Mouse (Mus musculus) stomach, postnatal 0 days (tissue): ENCODE measurements at regions not wholly inside any gene's neighbourhood (a gene's known extent, or its start where the extent isn't known, plus 50 kb on each side); places are given as distances from the start of the nearest gene placed in this dataset.

Experiments
- ATAC-seq: fragments of 200-750 bp; cut with Nextera tagmentation; 2 replicates; pipeline ENCODE4 v1.8.0; 2017; ENCODE audit not compliant: low FRiP score, low TSS enrichment
- DNase-seq: peaks from one replicate; pipeline ENCODE4 v3.0.0-alpha.2; 2016; ENCODE audit warnings: low spot score
- H3K27ac ChIP-seq: fragments of 300-500 bp; sonication (generic); replicated peaks from 2 replicates; pipeline ENCODE4 v1.5.1; 2014; ENCODE audit warnings: mild to moderate bottlenecking, control low read depth
- H3K27me3 ChIP-seq: fragments of 300-500 bp; sonication (generic); 2 replicates; pipeline ENCODE4 v1.6.1; 2014; ENCODE audit warnings: low read length; ENCODE audit not compliant: control insufficient read depth, insufficient read depth
- H3K36me3 ChIP-seq: fragments of 300-500 bp; sonication (generic); 2 replicates; pipeline ENCODE4 v1.6.1; 2014; ENCODE audit warnings: low read length, mixed read lengths; ENCODE audit not compliant: control insufficient read depth, insufficient read depth
- H3K4me1 ChIP-seq: fragments of 300-500 bp; sonication (generic); replicated peaks from 2 replicates; pipeline ENCODE4 v1.6.1; 2014; ENCODE audit warnings: antibody characterized with exemption; ENCODE audit not compliant: control insufficient read depth, insufficient read depth
- H3K4me2 ChIP-seq: fragments of 300-500 bp; sonication (generic); replicated peaks from 2 replicates; pipeline ENCODE4 v1.6.1; 2014; ENCODE audit warnings: low read depth, mild to moderate bottlenecking, control low read depth, moderate library complexity
- H3K4me3 ChIP-seq: fragments of 300-500 bp; sonication (generic); 2 replicates; pipeline ENCODE4 v1.5.1; 2014; ENCODE audit warnings: low read depth, low read length, control low read depth
- H3K9ac ChIP-seq: fragments of 300-500 bp; sonication (generic); 2 replicates; pipeline ENCODE4 v1.6.1; 2014; ENCODE audit warnings: mild to moderate bottlenecking, low read length, control low read depth, mixed read lengths
- H3K9me3 ChIP-seq: fragments of 300-500 bp; sonication (generic); 2 replicates; pipeline ENCODE4 v1.6.1; 2016; ENCODE audit warnings: low read length; ENCODE audit not compliant: control insufficient read depth
- CTCF ChIP-seq: IDR thresholded peaks from 2 replicates; pipeline ENCODE4 v1.5.1; 2016; ENCODE audit warnings: antibody characterized with exemption, low read depth, mild to moderate bottlenecking, moderate library complexity
- EP300 ChIP-seq: optimal IDR thresholded peaks from 2 replicates; pipeline ENCODE3; 2016; ENCODE audit warnings: antibody characterized with exemption
- WGBS: fragments of 180-500 bp; shearing (Covaris S2); extraction: QIAGEN DNeasy Blood & Tissue Kit; methylation state at CpG from one replicate; pipeline ENCODE4 v1.1.7; 2014; 5-methylcytosine and 5-hydroxymethylcytosine counted together

DNA sequence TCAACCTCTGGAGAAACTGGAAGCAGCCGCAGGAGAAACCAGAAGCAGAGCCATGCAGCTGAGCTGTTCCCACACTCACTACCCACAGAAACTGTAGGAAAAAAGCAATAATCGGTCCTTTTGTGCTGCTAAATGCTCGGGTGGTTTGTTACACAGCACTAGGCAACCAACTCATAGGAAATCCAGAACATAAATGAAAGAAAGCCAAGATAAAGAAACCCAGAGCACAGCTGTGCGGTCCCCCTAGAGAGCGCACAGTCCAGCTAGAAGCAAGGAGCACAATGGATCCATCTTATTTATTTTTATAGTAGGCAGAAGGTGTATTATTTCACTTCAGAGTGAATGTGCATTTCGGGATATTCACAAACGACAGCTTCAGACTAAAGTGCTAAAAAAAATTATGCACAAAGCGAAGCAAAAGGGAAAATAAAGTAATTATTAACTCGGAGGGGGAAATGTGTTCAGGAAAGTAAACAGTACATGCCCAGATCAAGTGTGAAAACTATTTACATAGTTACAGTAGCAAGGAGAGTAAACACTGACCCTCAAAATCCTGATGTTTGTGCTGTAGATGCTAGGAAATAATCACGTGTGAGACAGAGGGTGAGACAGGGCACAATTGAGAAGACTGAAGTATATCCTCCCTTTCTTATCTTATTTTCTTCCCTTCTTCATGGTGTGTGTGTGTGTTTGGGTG lies 204.4 kb upstream of the Noct start:
- no peak for TF ChIP-seq CTCF
- TF ChIP-seq EP300 = no peak
- Histone ChIP-seq H3K4me3 (0 out of 2 replicates have a peak overlapping the region, but pooled peaks have one; percentile 1), H3K27me3 (no peaks in the 10 kb centered on the region), H3K9me3 (no peaks in the 10 kb centered on the region), H3K4me2 (peak overlapping the region; percentile 21; the same call in 1 of the 2 replicates), H3K4me1 (no peaks in the 10 kb centered on the region), H3K27ac (no peak overlapping the region; the same call in 1 of the 2 replicates), H3K36me3 (no peaks in the 10 kb centered on the region), H3K9ac (no peak overlapping the region)
- no peak for DNase-seq
- WGBS = 39% methylated on average over 10 of the region's 10 CpGs
- peak; percentile 80 for ATAC-seq

DNA sequence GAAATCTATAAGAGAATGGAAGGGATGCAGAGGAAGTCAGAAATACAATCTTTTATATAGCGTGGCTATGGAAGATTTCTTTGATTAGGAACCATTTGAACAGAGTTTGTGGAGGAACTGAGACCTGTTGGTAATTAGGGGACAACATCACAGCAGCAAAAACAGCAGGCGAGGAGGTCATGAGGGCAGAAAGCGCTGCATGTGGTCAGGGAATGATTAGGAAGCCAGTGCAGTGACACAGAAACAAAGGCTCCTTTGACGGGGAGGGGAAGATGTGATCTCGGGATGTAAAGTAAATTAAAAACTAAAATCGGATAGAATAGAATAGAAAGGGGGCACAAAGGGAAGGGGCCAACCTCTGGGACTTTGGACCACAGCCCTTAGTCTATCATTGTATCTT lies 199.6 kb upstream of the Noct start:
- no peaks in the 10 kb centered on the region for H3K36me3 ChIP-seq
- no peaks in the 10 kb centered on the region for H3K4me1 ChIP-seq
- DNase-seq (no peak), ATAC-seq (no peak)
- H3K27ac ChIP-seq = no peak overlapping the region
- no peak for TF ChIP-seq CTCF
- TF ChIP-seq EP300 = no peak
- 63% methylated on average over 6 of the region's 6 CpGs for WGBS
- H3K9ac ChIP-seq = no peak overlapping the region
- no peak overlapping the region for H3K4me2 ChIP-seq
- H3K9me3 ChIP-seq = no peaks in the 10 kb centered on the region
- H3K4me3 ChIP-seq = no peak overlapping the region
- no peaks in the 10 kb centered on the region for H3K27me3 ChIP-seq

- DNase-seq (no peak), ATAC-seq (no peak)
- TF ChIP-seq EP300 (no peak), CTCF (no peak)
- Histone ChIP-seq H3K27ac (no peak overlapping the region), H3K9me3 (no peaks in the 10 kb centered on the region), H3K27me3 (no peaks in the 10 kb centered on the region), H3K4me2 (no peak overlapping the region), H3K9ac (no peak overlapping the region), H3K4me1 (no peaks in the 10 kb centered on the region), H3K4me3 (no peak overlapping the region), H3K36me3 (no peaks in the 10 kb centered on the region)
- 72% methylated on average over 7 of the region's 8 CpGs for WGBS
These were observed 192.4 kb upstream of the Noct start for GRCm38 (mm10) chr3:51031821-51032220.

- no peaks in the 10 kb centered on the region for H3K36me3 ChIP-seq
- H3K4me2 ChIP-seq = no peak overlapping the region
- 83% methylated on average over 2 of the region's 2 CpGs for WGBS
- no peaks in the 10 kb centered on the region for H3K9me3 ChIP-seq
- DNase-seq (no peak), ATAC-seq (no peak)
- no peaks in the 10 kb centered on the region for H3K27me3 ChIP-seq
- no peak overlapping the region for H3K27ac ChIP-seq
- H3K4me3 ChIP-seq = no peak overlapping the region
- no peaks in the 10 kb centered on the region for H3K4me1 ChIP-seq
- no peak overlapping the region for H3K9ac ChIP-seq
- TF ChIP-seq CTCF = no peak
- no peak for TF ChIP-seq EP300
These were observed 191.0 kb upstream of the Noct start for GRCm38 (mm10) chr3:51033292-51033691.

GRCm38 (mm10) chr3:51036700-51037306 lies 187.4 kb upstream of the Noct start:
- DNase-seq (no peak), ATAC-seq (no peak)
- Histone ChIP-seq H3K4me3 (no peak overlapping the region), H3K27ac (no peak overlapping the region), H3K36me3 (no peaks in the 10 kb centered on the region), H3K9me3 (no peaks in the 10 kb centered on the region), H3K4me2 (no peak overlapping the region), H3K27me3 (no peaks in the 10 kb centered on the region), H3K9ac (no peak overlapping the region), H3K4me1 (no peaks in the 10 kb centered on the region)
- WGBS = 45% methylated on average over 17 of the region's 17 CpGs
- TF ChIP-seq EP300 (no peak), CTCF (no peak)

DNA sequence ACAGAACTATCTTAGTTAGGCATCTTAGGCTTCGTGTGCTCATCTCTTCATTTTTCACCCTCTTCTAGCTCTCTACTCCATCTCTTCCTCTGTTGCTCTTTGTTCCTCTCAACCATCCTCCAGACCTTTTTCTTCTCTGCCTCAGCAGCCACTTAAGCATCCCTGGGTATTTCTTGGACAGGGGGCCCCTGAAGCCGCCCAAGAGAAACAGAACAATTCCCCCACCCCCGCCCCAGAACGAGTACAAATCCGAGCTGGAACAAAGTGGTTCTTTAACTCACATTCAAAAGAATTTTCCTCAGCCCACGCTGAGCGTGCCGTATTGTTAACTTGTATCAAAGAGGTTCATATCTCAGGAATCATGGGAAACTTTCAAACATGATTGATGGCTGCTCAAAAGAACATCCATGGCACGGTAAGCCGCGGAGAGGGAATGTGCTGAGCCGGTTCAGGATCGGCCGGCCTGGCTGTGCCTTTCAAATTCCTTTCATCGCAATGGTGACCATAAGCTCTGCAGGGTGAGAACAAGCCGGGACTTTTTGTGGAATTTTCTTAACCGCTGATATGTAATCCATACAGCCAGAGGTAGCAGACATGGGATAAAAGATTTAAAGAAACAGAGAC lies 181.9 kb upstream of the Noct start:
- no peaks in the 10 kb centered on the region for H3K4me1 ChIP-seq
- no peaks in the 10 kb centered on the region for H3K36me3 ChIP-seq
- no peak for ATAC-seq
- H3K27me3 ChIP-seq = no peaks in the 10 kb centered on the region
- no peaks in the 10 kb centered on the region for H3K9me3 ChIP-seq
- H3K4me3 ChIP-seq = no peak overlapping the region
- DNase-seq = peak; percentile 15
- H3K27ac ChIP-seq = no peak overlapping the region
- no peak for TF ChIP-seq CTCF
- TF ChIP-seq EP300 = no peak
- H3K9ac ChIP-seq = no peak overlapping the region
- WGBS = 25% methylated on average over 17 of the region's 17 CpGs
- H3K4me2 ChIP-seq = peak overlapping the region; percentile 32
